Mouse (Mus musculus): Measurements from ENCODE around the gene Tra2b.
"Not testable (repeated sequence)": the region's sequence is repeated elsewhere in the genome, so short reads cannot be mapped to it uniquely, and the experiment has no call there.

Gene Tra2b

DNA sequence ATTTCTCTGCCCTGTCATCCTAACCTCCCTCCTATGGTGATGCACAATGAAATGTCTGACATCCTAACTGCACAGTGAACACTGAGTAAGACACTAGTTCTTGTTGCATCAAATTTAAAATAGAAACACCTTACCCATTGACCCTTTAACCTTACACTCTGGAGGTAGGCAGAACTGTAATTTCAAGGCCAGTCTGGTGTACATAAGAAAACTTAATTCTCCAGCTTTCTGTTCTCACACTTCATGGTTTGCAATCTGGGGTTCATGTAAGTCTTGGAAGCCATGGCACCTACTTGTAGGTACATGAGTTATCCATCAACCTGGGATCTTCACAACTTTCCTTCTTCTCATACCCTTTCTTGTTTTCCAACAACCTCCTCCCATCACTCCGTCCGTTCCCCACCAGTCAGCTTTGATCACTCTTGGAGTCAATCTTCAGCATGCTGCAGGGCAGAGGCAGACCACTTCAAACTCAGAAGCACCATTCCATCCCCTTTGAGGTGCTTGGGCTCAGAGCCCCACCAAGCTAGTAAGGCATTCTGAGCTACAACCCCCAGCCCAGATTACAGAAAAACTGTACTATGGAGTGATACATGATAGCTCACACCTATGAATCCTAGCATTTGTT lies 23.5 kb downstream of the Tra2b start:
- no peak for DNase-seq (ENCODE audit: low spot score in 2 of 2)

DNA sequence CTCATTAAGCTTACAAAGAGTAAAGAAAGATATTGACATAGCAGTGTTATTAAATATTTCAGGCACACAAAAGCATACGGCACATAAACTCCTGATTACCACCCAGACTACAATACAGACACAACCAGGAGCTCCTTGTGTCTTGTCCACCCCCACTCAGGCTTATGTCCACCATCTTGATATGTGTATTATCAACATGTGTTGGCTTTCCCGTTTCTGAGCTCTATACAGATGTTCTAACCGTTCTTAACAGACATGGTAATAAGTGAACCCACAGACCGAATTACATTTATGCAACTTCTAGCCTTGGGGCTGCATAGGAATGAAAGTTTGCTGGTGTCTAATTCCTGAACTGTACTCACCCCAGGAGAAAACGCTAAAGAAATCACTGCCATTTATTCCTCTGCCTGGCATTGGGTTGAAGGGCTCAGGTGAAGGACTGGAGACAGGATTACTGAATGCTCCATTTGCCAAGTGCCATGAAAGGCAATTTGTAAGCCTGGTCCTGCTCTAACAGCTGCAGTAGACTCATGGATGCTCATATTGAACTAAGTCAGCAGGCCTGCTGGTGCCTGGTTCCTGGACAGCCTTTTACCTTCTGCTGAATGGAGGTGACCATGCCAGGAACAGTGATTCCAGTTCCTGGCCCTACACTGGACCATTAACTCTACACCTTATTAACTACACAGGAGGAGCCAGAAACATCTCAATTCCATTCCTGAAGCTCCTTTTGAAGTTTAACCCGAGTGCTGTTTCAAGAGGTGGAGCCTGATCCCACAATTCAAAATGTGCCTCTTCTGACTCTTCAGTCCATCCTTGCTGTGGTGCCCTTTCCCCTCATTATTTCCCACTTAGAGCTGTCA lies 24.2 kb downstream of the Tra2b start:
- DNase-seq (ENCODE audit: low spot score in 2 of 2), result no peak

DNA sequence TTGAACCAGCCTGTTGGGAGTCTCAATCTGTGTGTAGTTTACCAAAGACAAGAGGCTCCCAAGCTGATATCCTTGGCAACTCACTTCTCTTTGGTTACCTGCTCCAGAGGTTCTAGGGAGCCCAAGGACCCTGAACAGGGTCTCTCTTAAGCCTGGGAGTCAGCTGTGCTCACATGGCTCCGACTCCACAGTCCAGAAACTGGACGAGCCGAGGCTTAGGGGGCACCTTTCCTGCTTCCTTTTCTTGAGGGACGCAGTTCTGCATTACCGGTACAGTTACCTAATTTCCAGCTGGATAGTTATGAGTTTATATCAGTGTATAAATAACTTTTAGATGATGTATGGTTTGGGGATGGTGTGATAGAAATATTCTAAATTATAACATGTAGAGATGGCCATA lies 24.9 kb downstream of the Tra2b start:
- no peak for DNase-seq (ENCODE audit: low spot score in 2 of 2)

- DNase-seq (ENCODE audit: low spot score in 2 of 2), result no peak
These were observed 25.8 kb downstream of the Tra2b start for GRCm38 (mm10) chr16:22239978-22240377.

DNA sequence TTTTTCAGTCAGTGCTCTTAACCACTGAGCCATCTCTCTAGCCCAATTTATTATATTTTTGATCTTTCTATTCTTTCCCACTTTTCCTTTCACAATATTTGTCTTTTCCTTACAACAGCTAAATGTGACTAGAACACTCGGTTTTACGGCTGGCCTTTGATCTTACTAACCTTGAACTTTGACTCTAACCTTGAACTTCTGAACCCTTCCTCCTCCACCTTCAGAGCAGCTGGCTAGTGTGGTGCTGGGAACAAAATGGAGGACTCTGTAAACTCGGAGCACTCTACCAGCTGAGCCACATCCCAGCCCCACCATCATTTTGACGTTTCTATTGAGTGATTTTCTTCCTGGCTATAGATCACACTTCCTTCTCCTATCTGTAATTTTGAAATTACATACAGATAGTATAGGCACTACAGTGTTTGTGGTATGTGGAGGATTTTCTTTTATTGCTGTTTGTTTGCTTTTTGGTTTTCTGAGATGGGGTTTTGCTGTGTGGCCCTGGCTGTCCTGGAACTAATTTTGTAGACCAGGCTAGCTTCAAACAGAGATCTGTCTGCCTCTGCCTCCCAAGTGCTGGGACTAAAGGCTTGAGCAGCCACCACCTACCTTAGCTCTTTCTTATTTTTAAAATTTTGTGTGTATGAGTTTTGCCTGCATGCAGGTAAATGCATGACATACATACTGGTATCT lies 26.7 kb downstream of the Tra2b start:
- no peak for DNase-seq (ENCODE audit: low spot score in 2 of 2)

DNA sequence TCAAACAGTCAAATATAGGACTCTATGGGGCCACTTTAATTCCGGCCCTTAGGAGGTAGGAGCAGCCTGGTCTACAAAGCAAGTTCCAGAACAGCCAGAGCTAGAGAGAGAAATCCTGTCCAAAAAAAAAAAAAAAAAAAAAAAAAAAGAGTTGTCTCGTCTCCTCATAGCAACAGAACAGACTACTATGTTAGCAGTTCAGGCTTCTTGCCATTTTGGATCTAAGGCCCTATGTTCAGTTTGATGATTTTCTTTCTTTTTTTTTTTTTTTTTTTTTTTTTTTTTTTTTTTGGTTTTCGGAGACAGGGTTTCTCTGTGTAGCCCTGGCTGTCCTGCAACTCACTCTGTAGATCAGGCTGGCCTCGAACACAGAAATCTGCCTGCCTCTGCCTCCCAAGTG lies 27.4 kb downstream of the Tra2b start:
- DNase-seq (ENCODE audit: low spot score in 2 of 2), result not testable (repeated sequence)

GRCm38 (mm10) chr16:22236814-22237213 lies 29.0 kb downstream of the Tra2b start:
- no peak for DNase-seq (ENCODE audit: low spot score in 2 of 2)

GRCm38 (mm10) chr16:22234535-22234934 lies 31.3 kb downstream of the Tra2b start:
- no peak for DNase-seq (ENCODE audit: low spot score in 2 of 2)

DNA sequence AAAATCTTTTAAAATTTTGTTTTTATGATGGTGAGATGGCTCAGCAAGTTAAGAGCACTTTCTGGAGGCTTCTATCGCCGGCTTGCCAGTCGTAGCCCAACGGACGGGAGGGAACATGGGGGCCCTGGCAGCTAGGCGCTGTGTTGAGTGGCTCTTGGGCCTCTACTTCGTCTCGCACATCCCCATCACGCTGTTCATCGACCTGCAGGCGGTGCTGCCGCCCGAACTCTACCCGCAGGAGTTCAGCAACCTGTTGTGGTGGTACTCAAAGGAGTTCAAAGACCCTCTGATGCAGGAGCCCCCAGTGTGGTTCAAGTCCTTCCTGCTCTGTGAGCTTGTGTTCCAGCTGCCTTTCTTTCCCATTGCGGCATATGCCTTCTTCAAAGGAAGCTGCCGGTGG lies 35.5 kb downstream of the Tra2b start:
- not testable (repeated sequence) for DNase-seq (ENCODE audit: low spot score in 2 of 2)

DNA sequence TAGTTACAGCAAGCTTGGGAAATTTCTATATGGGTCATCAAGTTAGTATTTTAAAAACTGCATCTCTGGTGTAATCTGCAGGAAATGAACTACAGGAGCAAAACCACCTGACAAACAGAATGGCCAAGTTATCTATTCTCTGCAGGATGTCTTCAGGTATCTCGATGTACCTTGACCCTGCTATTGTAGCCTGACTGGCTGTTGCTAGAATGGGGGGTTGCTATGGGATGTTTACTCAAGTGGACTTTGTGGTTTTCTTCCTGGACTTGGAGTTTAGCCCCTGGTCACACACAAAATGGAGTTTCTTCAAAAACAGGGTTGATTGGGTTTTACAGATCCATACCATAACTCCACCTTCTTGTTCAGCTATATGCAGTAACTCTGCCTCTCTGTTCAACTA lies 62.3 kb downstream of the Tra2b start:
- no peak for DNase-seq (ENCODE audit: low spot score in 2 of 2)

DNA sequence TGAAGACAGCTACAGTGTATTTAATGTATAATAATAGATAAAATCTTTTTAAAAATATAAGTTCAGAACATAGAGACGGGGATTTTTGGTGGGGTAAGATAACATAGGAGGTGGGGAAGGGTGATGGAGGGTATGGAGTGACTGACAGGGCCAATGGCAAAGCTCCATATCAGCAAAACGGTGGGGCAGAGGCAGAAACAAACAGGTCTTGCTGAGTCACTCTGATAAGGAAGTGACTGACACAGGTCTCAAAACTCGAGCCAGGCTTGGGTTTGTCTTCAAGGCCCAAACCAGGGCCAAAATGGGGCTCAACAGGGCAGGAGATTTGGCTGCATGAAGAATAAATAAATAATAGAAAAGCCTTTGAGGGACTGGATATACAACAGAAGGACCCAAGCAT lies 63.9 kb downstream of the Tra2b start:
- no peak for DNase-seq (ENCODE audit: low spot score in 2 of 2)

- no peak for DNase-seq (ENCODE audit: low spot score in 2 of 2)
These were observed 65.3 kb downstream of the Tra2b start for GRCm38 (mm10) chr16:22200476-22200875.

Data from spleen, postnatal 10 days (tissue).